Mouse (Mus musculus) bone marrow, adult 2 months (tissue): ENCODE measurements around the gene Lgr4.

Experiments
- CTCF ChIP-seq: fragments of 200-500 bp; IDR thresholded peaks from 2 replicates; pipeline ENCODE4 v1.5.1; 2011; ENCODE audit warnings: low read length, control low read depth; ENCODE audit not compliant: control insufficient read depth, insufficient read depth
- POLR2A ChIP-seq: fragments of 200-500 bp; IDR thresholded peaks from 2 replicates; pipeline ENCODE4 v1.6.1; 2011; ENCODE audit warnings: low read depth, mild to moderate bottlenecking, control low read depth, low read length, borderline replicate concordance; ENCODE audit not compliant: control insufficient read depth

DNA sequence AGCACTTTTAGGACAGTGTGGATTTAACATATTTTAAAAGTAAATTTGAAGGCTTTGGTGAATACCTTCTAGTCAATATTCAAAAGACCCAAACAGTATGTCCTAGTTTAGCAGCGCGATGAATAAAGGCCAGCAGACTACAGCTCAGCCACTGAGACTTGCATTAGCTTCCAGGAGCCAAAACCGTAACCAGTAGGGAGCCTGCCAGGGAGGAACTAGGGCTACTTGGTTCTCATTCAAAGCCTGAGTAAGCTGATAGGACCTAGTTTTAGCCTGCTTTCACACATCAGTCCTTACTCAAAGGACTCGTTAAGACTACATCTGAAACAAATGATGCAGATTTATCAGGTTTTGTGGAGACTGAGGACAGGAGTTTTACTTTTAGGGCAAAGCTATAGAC is 102.2 kb downstream of the Lgr4 start:
- TF ChIP-seq CTCF = no peak
- TF ChIP-seq POLR2A = no peak
